Mouse (Mus musculus): ENCODE results near the gene Sdcbp2. TPM values are rescaled to one million over a fixed set of nuclear protein-coding genes. Genes with fewer than 3 reads are reported as not detected.

Sdcbp2 gene
- polyA plus RNA-seq, 1 experiment from 2014 or later: 1.1 TPM

DNA sequence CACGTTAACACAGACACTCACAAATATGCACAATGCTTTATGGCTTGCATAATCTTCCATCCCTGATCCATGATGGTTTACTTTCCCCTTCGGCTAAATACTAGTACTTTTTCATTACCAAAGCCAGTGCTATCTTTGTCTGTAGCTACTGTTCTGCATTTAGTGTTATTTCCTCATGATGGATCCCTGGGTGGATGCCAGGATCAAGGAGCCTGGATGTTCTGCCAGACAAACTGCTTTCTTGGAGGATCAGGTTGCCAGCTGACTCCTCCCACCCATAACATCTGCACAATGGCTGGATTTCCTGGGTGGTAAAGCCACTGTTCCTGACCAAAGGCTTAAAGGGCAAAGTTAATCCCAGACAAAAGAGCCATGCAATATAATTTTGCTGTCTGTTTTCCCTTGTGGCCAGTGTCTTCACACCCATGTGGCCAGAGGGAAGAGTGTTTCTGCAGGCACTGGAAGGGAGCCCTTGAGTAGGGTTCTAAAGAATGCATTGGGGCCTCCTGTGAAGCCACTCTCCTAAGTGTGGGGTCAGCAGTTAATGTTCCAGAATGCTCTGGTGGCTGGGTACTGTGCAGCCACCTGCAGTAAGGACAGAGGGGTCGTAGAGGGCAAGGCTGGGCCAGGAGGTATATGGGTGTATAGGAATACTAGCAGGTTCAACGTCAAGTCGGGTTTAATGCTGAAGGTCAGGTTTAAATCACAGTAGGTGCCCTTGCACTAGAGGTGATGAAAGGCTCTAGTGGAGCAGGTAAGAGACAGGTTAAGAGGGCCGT is 44.3 kb downstream of the Sdcbp2 start:
- H3K27me3 ChIP-seq (ENCODE audit: insufficient read depth, poor library complexity, severe bottlenecking): peaks cover 10% of the 10 kb centered on the region
- H3K4me1 ChIP-seq: no peaks in the 10 kb centered on the region
- WGBS: 73% methylated on average over 6 of the region's 6 CpGs
- no peak overlapping the region for H3K27ac ChIP-seq
- no peak overlapping the region for H3K4me3 ChIP-seq
- no peak for DNase-seq (ENCODE audit: low spot score)
- H3K36me3 ChIP-seq: no peaks in the 10 kb centered on the region
- no peaks in the 10 kb centered on the region for H3K9me3 ChIP-seq

DNA sequence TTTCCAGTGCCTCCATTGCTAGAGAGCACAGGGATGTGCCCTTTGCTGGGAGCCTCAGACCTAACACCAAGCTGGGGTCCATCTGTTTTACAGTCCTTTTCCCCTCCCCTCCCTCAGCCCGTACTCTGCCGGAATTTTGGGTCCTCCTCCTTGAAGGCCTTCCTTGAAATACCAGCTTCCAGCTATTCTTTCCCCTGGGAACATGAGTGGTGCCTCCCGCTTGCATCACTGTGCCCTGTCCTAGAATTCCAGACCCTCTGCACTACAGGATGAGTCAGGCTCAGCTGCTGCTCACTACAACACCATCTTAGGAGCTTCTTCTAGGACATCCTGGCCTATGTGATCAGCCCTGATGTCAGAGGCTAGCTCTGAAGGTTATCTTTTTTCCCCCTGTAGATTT is 51.4 kb downstream of the Sdcbp2 start:
- Histone ChIP-seq H3K4me1 (no peaks in the 10 kb centered on the region), H3K27ac (no peak overlapping the region), H3K27me3 (ENCODE audit: insufficient read depth, poor library complexity, severe bottlenecking) (peaks cover 8% of the 10 kb centered on the region; the same call in 1 of the 2 replicates), H3K4me3 (no peak overlapping the region), H3K9me3 (no peaks in the 10 kb centered on the region), H3K36me3 (no peaks in the 10 kb centered on the region)
- WGBS: 65% methylated on average over 3 of the region's 3 CpGs
- peak; percentile 64 for DNase-seq (ENCODE audit: low spot score)

DNA sequence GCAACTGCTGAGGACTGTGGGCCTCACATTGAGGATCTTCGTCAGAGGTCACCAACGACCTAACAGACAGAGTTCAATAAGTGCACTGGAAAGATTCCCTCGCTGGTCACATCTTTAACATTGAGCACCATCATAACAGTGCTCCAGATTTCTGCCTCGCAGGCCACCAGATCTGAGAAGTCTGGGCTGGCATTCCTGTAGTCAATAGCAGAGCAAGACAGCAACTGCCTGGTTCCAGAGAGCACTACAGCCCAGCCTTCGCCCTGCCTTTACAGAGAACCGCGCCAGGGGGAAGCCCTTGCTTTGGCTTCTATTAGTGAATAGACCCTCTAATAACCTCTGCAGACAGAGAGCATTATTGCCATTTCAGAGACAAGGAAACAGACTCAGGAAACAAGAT is 53.9 kb downstream of the Sdcbp2 start:
- Histone ChIP-seq H3K27ac (no peak overlapping the region), H3K27me3 (ENCODE audit: insufficient read depth, poor library complexity, severe bottlenecking) (peaks cover 32% of the 10 kb centered on the region), H3K36me3 (no peaks in the 10 kb centered on the region), H3K4me3 (no peak overlapping the region), H3K9me3 (no peaks in the 10 kb centered on the region), H3K4me1 (no peaks in the 10 kb centered on the region)
- 88% methylated on average over 7 of the region's 7 CpGs for WGBS
- DNase-seq (ENCODE audit: low spot score): peak; percentile 61

DNA sequence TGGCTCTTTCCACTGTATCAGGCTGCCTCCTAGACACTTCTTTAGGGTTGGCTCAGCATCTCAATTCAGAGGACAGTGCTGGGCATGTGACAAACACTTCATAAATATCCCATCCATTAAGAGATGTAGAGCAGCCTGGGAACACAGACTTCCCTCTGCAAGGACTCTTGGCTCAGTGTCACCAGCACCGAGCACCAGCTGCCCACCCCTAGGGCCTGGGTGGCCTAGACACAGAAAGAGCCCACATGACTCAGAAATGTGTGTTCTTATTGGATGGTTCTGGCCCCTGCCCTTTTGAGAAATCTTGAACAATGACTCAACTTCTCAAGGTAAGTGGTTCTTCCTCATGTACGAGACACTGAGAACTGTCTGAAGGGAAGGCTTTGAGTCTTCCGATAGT is 55.6 kb downstream of the Sdcbp2 start:
- H3K27me3 ChIP-seq (ENCODE audit: insufficient read depth, poor library complexity, severe bottlenecking): peaks cover 49% of the 10 kb centered on the region
- WGBS: 88% methylated on average over 3 of the region's 3 CpGs
- no peaks in the 10 kb centered on the region for H3K9me3 ChIP-seq
- DNase-seq (ENCODE audit: low spot score): peak; percentile 65
- no peak overlapping the region for H3K4me3 ChIP-seq
- H3K27ac ChIP-seq: no peak overlapping the region
- no peaks in the 10 kb centered on the region for H3K36me3 ChIP-seq
- H3K4me1 ChIP-seq: peaks cover 11% of the 10 kb centered on the region; the same call in 1 of the 2 replicates

DNA sequence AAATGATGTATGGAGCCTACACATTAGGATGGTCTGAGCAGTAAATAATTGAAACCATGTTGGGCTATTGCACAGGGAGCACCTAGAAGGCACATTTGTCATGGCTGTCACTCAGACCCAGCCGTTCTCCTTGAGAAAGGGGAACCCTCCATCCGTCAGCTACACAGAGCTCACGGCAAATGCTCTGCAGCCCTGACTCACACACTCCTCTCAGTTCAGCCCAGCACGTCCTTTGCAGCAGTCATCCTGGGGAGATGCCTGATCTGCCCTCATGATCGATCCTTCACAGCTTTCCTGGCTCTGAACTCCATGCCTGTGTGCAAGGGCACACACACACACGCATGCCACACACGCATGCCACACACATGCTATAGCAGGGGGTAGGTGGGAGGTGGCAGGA is 56.9 kb downstream of the Sdcbp2 start:
- no peaks in the 10 kb centered on the region for H3K9me3 ChIP-seq
- DNase-seq (ENCODE audit: low spot score): peak; percentile 54
- H3K4me1 ChIP-seq: peaks cover 11% of the 10 kb centered on the region; the same call in 1 of the 2 replicates
- peaks cover 61% of the 10 kb centered on the region for H3K27me3 ChIP-seq (ENCODE audit: insufficient read depth, poor library complexity, severe bottlenecking)
- WGBS: 64% methylated on average over 7 of the region's 7 CpGs
- no peak overlapping the region for H3K27ac ChIP-seq
- H3K36me3 ChIP-seq: no peaks in the 10 kb centered on the region
- no peak overlapping the region for H3K4me3 ChIP-seq

DNA sequence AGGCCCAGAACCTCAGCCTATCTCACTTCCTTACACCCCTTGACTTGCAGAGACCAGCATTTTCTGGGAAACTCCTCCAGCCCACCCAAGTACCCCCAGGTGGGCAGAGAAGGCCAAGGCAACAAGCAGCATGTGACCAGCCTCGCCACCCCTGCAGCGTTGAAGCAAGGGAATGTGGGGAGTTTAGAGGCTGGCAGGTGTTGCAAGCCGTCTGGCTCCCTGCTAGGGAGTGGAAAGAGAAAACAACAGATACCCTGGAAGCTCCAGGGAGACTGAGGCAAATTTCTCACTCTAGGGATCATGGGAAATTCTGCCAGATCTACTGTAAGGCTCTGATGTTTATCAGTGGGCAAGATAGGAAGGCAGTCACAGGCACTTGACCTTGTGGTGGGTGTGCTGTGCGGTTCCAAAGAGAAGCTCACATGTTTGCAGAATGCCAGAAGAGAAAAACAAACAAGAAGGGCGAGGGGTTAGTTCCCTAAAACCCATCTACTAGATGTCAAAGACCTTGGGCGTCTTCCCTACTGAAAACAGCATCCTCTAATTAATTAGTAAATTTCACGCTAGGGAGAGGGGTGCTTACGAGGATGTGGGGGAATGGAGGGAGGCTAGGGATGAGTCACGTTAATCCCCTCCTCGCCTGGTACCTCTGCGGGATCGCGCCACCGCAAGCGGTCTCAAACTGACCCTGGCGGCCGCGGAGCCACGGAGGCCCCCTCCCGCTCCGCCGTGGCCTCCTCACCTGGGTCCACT is 59.2 kb downstream of the Sdcbp2 start:
- Histone ChIP-seq H3K27ac (peak overlapping the region; percentile 69), H3K36me3 (no peaks in the 10 kb centered on the region), H3K9me3 (no peaks in the 10 kb centered on the region), H3K27me3 (ENCODE audit: insufficient read depth, poor library complexity, severe bottlenecking) (peaks cover 61% of the 10 kb centered on the region), H3K4me3 (peak overlapping the region; percentile 81), H3K4me1 (peaks cover 11% of the 10 kb centered on the region; the same call in 1 of the 2 replicates)
- WGBS: 3% methylated on average over 22 of the region's 22 CpGs
- peak; percentile 61 for DNase-seq (ENCODE audit: low spot score)

DNA sequence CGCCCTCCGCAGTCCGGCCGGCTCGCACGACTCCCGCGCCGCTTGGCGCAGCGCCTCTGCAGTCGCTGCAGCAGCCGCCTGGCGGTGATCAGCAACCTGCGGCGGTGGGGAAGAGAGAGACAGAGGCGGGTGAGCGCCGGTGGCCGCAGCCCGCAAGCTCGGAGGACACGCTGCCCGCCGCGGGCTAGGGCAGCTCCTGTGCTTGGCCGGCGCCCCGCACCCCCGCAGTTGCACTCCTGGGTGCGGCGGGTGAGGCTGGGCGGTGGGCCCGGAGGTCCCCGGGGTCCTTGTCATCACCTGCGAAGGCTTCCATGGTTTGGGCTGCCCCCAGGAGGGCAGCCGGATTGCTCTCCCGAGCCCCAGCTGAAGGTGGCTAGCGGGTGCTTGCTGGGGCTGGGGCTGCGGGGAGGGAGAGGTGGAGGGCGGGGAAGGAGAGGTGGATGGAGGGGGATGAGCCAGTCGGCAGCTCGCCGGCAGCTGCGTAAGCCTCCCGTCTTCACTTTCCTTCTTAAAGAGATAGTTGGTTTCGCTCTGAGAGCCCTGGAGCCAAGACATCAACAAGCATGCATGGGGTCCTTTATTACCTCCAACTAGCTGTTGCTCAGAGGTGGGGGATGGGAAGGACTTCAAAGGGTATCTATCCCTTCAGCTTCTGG is 59.9 kb downstream of the Sdcbp2 start, which contains the start of gene Snph:
Gene Snph, minus strand, starts transcription at position 435 of the 656 bp plus-strand sequence.
- WGBS: under 1% methylated on average over 47 of the region's 47 CpGs
- Histone ChIP-seq H3K4me3 (peak within 1 kb of the TSS; percentile 81), H3K36me3 (no peaks in the 10 kb centered on the region), H3K4me1 (peaks cover 11% of the 10 kb centered on the region; the same call in 1 of the 2 replicates), H3K9me3 (no peaks in the 10 kb centered on the region), H3K27me3 (ENCODE audit: insufficient read depth, poor library complexity, severe bottlenecking) (peaks cover 61% of the 10 kb centered on the region), H3K27ac (peak within 1 kb of the TSS; percentile 69)
- DNase-seq (ENCODE audit: low spot score): peak; percentile 76

DNA sequence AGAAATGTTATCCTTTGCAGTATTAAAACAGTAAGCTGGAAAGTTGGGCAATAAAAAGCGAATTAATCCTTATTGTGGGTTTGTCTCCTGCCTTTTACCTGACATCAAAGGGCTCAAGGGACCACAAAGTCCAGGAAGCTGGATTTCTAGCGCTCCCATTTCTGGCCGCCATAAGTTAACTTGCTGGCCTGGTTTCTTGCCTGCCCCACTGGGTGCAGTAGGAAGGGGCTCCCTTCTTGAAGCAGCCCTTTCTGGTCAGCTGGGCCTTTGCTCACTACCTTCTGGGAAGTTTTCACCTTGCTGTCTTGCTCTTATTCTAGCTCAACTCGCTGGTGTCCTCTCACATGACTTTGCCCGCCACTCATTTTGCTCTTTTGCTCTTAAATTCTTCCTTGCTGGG is 60.6 kb downstream of the Sdcbp2 start:
- Histone ChIP-seq H3K27me3 (ENCODE audit: insufficient read depth, poor library complexity, severe bottlenecking) (peaks cover 59% of the 10 kb centered on the region), H3K4me3 (no peak overlapping the region)

DNA sequence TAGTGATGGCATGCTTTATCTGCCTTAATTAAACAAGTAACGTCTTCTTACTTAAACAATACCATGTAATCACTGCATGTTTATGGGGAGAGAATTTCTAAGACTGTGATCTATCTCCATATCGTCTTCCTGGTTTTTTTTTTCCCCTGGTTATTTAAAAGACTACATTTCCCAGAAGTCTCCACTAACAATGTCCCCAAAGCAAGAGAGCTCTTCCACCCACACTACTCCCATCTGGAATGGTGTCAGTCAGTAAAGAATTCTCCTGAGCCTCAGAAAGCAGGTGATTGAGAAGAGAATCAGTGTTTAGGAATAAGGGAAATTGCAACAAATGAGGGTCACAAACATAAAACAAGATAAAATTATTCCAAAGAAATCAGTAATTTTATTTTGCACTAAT is 62.5 kb downstream of the Sdcbp2 start:
- 35% methylated on average over 2 of the region's 2 CpGs for WGBS
- H3K27me3 ChIP-seq (ENCODE audit: insufficient read depth, poor library complexity, severe bottlenecking): peaks cover 43% of the 10 kb centered on the region
- DNase-seq (ENCODE audit: low spot score): no peak
- no peak overlapping the region for H3K4me3 ChIP-seq
- peaks cover 11% of the 10 kb centered on the region; the same call in 1 of the 2 replicates for H3K4me1 ChIP-seq
- no peaks in the 10 kb centered on the region for H3K36me3 ChIP-seq
- no peaks in the 10 kb centered on the region for H3K9me3 ChIP-seq
- no peak overlapping the region for H3K27ac ChIP-seq

More for the DNA sequence above, 60.6 kb downstream of the Sdcbp2 start:
- Histone ChIP-seq H3K36me3 (no peaks in the 10 kb centered on the region), H3K4me1 (peaks cover 11% of the 10 kb centered on the region; the same call in 1 of the 2 replicates), H3K27ac (no peak overlapping the region), H3K9me3 (no peaks in the 10 kb centered on the region)
- DNase-seq (ENCODE audit: low spot score): peak; percentile 66
- WGBS: 39% methylated on average over 5 of the region's 5 CpGs

DNA sequence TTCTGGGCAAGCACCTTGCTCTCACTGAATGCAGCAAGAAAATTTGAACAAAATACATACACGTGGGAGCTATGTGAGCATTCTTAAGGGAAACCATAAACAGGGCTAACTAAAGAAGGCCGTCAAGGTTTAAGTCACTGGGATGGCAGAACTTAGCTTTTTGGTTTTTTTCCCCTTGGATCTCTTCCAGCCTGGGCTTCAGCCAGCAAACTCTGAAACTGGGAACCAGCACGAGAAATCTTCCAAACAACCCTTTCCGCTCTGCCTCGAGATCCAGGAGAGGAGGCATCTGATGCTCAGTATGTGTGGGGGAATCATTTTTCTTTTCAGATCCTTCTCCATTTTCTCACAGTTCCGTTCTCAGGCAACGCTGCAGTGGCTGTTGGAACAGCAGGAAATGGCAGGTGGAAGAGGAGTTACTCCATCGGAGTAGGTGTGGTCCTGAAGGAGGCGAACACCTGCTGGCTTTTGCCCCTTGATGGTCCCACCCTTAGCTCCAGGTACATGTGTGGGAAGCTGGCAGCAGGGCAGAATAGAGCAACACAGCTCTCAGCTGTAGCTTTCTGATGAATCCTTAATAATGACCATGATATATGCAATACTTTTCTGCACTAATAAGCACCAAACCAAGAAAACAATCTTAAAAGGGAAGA is 63.1 kb downstream of the Sdcbp2 start:
- peaks cover 11% of the 10 kb centered on the region; the same call in 1 of the 2 replicates for H3K4me1 ChIP-seq
- H3K36me3 ChIP-seq: no peaks in the 10 kb centered on the region
- H3K27me3 ChIP-seq (ENCODE audit: insufficient read depth, poor library complexity, severe bottlenecking): peaks cover 37% of the 10 kb centered on the region
- 64% methylated on average over 9 of the region's 9 CpGs for WGBS
- DNase-seq (ENCODE audit: low spot score): no peak
- H3K27ac ChIP-seq: no peak overlapping the region
- no peaks in the 10 kb centered on the region for H3K9me3 ChIP-seq
- no peak overlapping the region for H3K4me3 ChIP-seq

DNA sequence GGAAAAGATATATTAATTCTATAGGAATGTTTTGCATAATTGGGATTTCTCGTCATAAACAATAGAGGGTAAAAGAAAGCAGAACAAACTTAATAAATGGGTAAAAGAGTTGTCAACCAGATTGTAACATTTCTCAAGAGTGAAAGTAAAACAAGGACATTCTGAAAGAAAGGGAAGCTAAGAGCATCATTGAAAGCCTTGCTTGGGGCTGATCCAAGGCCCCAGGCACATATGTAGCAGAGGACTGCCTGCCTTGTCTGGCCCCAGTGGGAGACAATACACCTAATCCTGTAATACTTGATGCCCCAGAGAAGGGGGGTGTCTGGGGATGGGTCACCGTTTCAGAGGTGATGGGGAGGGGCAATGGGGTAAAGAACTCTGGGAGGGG is 63.6 kb downstream of the Sdcbp2 start:
- no peak for DNase-seq (ENCODE audit: low spot score)

More for the DNA sequence above, 63.6 kb downstream of the Sdcbp2 start:
- Histone ChIP-seq H3K36me3 (no peaks in the 10 kb centered on the region), H3K27me3 (ENCODE audit: insufficient read depth, poor library complexity, severe bottlenecking) (peaks cover 32% of the 10 kb centered on the region), H3K4me1 (peaks cover 11% of the 10 kb centered on the region; the same call in 1 of the 2 replicates), H3K9me3 (no peaks in the 10 kb centered on the region), H3K27ac (no peak overlapping the region), H3K4me3 (no peak overlapping the region)
- WGBS: 76% methylated on average over 2 of the region's 2 CpGs
